In genomic region chr19:29984208-29985005, GRCm38 (mm10) we compare ENCODE assay signal across 14 mouse cellular contexts. TPM values are rescaled to one million over a fixed set of nuclear protein-coding genes. Genes with fewer than 3 reads are reported as not detected.
A peak's percentile ranks its signal among the peaks of the same experiment; 100 is the strongest.
DNase-seq lines count a peak whose midpoint lies in the region; ATAC-seq and TF ChIP-seq lines count a peak whose summit lies in the region.
"Had no signal": no experiment of that assay in that cellular context is flagged by ENCODE, and none has a peak within 500 bp of the region (broad histone marks: within the 10 kb centered on the region; RNA-seq: fewer than 3 reads in every experiment).

No protein-coding gene starts in this region.

- H3K4me2 ChIP-seq in lung, postnatal 0 days (replicated peaks; ENCODE audit: low read depth, low read length) = no peak overlapping the region
- H3K4me2 ChIP-seq in kidney, embryonic 14.5 days (replicated peaks; ENCODE audit: low read depth, low read length) = 0 out of 2 replicates have a peak overlapping the region, but pooled peaks have one; percentile 19

- 70% methylated on average over 16 of the region's 16 CpGs for WGBS in lung, postnatal 0 days
- 35% methylated on average over 16 of the region's 16 CpGs for WGBS in kidney, embryonic 14.5 days

- H3K36me3 ChIP-seq in lung, postnatal 0 days (ENCODE audit: insufficient read depth, low read length) = no peaks in the 10 kb centered on the region
- no peaks in the 10 kb centered on the region for H3K36me3 ChIP-seq in kidney, embryonic 14.5 days (ENCODE audit: control insufficient read depth, insufficient read depth, low read length)

- H3K4me1 ChIP-seq in lung, postnatal 0 days (ENCODE audit: insufficient read depth, low read depth, low read length) = no peaks in the 10 kb centered on the region
- H3K4me1 ChIP-seq in kidney, embryonic 14.5 days (ENCODE audit: control insufficient read depth, insufficient read depth, low read length) = 0 out of 2 replicates have a peak, but pooled peaks cover 11% of the 10 kb centered on the region

- no peak overlapping the region for H3K9ac ChIP-seq in lung, postnatal 0 days (replicated peaks; ENCODE audit: low read depth)
- no peak overlapping the region for H3K9ac ChIP-seq in kidney, embryonic 14.5 days (ENCODE audit: low read depth, low read length)

- H3K27ac ChIP-seq in lung, postnatal 0 days (ENCODE audit: low read length) = no peak overlapping the region
- H3K27ac ChIP-seq in kidney, embryonic 14.5 days (ENCODE audit: low read depth, low read length) = peak overlapping the region; percentile 82; the same call in 1 of the 2 replicates

- TF ChIP-seq EP300 in lung, postnatal 0 days (IDR thresholded peaks at IDR 0.05) = no peak

- H3K9me3 ChIP-seq in lung, postnatal 0 days (ENCODE audit: low read length) = no peaks in the 10 kb centered on the region
- H3K9me3 ChIP-seq in kidney, embryonic 14.5 days (ENCODE audit: control insufficient read depth, low read length) = no peaks in the 10 kb centered on the region

- H3K4me3 ChIP-seq in lung, postnatal 0 days (ENCODE audit: low read depth, low read length) = no peak overlapping the region
- H3K4me3 ChIP-seq in kidney, embryonic 14.5 days (ENCODE audit: low read length) = no peak overlapping the region
- H3K4me3 ChIP-seq: erythroblast, embryonic 14.5 days had no signal

- DNase-seq in adrenal gland, adult (ENCODE audit: inconsistent age in 2 of 2, low spot score in 1 of 2) = peak; percentile 56 to 87
- DNase-seq in adrenal gland, postnatal 4 days (ENCODE audit: low spot score in 2 of 2) = no peak
- peak; percentile 30 for DNase-seq in lung, postnatal 36 days
- DNase-seq in lung, postnatal 0 days (ENCODE audit: low spot score) = no peak
- no peak for DNase-seq in c-Kit-positive CD71-positive TER-119-positive erythroid progenitor cells, embryonic 14.5 days (ENCODE audit: low spot score)
- DNase-seq in spleen, adult 12 weeks (ENCODE audit: low spot score) = no peak

- ATAC-seq in lung, postnatal 0 days = no peak
- peak; percentile 90 for ATAC-seq in kidney, embryonic 14.5 days (ENCODE audit: low FRiP score, low TSS enrichment)
- no peak for ATAC-seq in CD4-positive, CD25-positive, alpha-beta regulatory T cell, adult 4 months

- no peaks in the 10 kb centered on the region for H3K27me3 ChIP-seq in lung, postnatal 0 days (replicated peaks; ENCODE audit: insufficient read depth, low read length)
- H3K27me3 ChIP-seq in kidney, embryonic 14.5 days (ENCODE audit: control insufficient read depth, insufficient read depth, low read length) = no peaks in the 10 kb centered on the region

- no peak for TF ChIP-seq CTCF in lung, postnatal 0 days (IDR thresholded peaks at IDR 0.05)

RNA-seq across cellular contexts. Expression of gene Trpd52l3, which starts 19.2 kb away (rescaled TPM):
- total RNA-seq in adrenal gland, postnatal 4 days (2021) = not detected
- polyA plus RNA-seq in lung, postnatal 0 days (2015; fragmentation: Nextera tagmentation; extraction: Ambion mirVana) = not detected in 2 replicates
- not detected in 2 replicates for polyA plus RNA-seq in kidney, embryonic 14.5 days (2014; fragmentation: Nextera tagmentation; extraction: Ambion mirVana)
- not detected for polyA plus RNA-seq in CD4-positive, CD25-positive, alpha-beta regulatory T cell, adult 4 months (2017; shearing (Covaris generic))
- total RNA-seq: megakaryocyte, adult 5-6 weeks had no signal
- polyA plus RNA-seq: erythroblast, embryonic 14.5 days; hindbrain, embryonic 11.5 days; limb, embryonic 14.5 days; neural tube, embryonic 11.5 days; thymus, postnatal 0 days had no signal

RNA-seq across cellular contexts. Expression of gene Uhrf2, which starts 45.9 kb away (rescaled TPM):
- 10 to 100 TPM; 51.9 to 57.9 TPM for total RNA-seq in adrenal gland, postnatal 4 days (2021)
- polyA plus RNA-seq in lung, postnatal 0 days (2015; fragmentation: Nextera tagmentation; extraction: Ambion mirVana) = 28.0 and 36.7 TPM in 2 replicates
- 75.9 and 101 TPM in 2 replicates for polyA plus RNA-seq in kidney, embryonic 14.5 days (2014; fragmentation: Nextera tagmentation; extraction: Ambion mirVana)
- polyA plus RNA-seq in CD4-positive, CD25-positive, alpha-beta regulatory T cell, adult 4 months (2017; shearing (Covaris generic)) = 10 to 100 TPM; 33.8 to 49.0 TPM

RNA-seq across cellular contexts. Expression of gene Il33, which starts 59.5 kb away (rescaled TPM):
- 10 to 100 TPM; 26.7 to 29.6 TPM for total RNA-seq in adrenal gland, postnatal 4 days (2021)
- 56.1 and 148 TPM in 2 replicates for polyA plus RNA-seq in lung, postnatal 0 days (2015; fragmentation: Nextera tagmentation; extraction: Ambion mirVana)
- 28.0 and 28.3 TPM in 2 replicates for polyA plus RNA-seq in kidney, embryonic 14.5 days (2014; fragmentation: Nextera tagmentation; extraction: Ambion mirVana)
- polyA plus RNA-seq in CD4-positive, CD25-positive, alpha-beta regulatory T cell, adult 4 months (2017; shearing (Covaris generic)) = not detected
- total RNA-seq: megakaryocyte, adult 5-6 weeks had no signal
- polyA plus RNA-seq: erythroblast, embryonic 14.5 days had no signal

Comparison
In these comparisons a context has a peak if more than half of its experiments do, and no peak if none do; other contexts are left out.
1. DNase-seq: peak in adrenal gland, adult (2 of 2) and lung, postnatal 36 days (single experiment); none in adrenal gland, postnatal 4 days (0 of 2), lung, postnatal 0 days (single experiment), c-Kit-positive CD71-positive TER-119-positive erythroid progenitor cells, embryonic 14.5 days (single experiment) and spleen, adult 12 weeks (single experiment).
2. RNA of gene Il33, which starts 59.5 kb away (polyA plus RNA-seq): 56.1 to 148 TPM in lung, postnatal 0 days and 28.0 to 28.3 TPM in kidney, embryonic 14.5 days; not detected in CD4-positive, CD25-positive, alpha-beta regulatory T cell, adult 4 months; every median in the first group is over 10 times any median in the second.